Mouse (Mus musculus) forebrain, embryonic 15.5 days (tissue): ENCODE results near the gene Ppt2. TPM values are rescaled to one million over a fixed set of nuclear protein-coding genes. Genes with fewer than 3 reads are reported as not detected.

Experiments
- ATAC-seq: fragments of 200-750 bp; cut with Nextera tagmentation; replicated peaks from 2 replicates; pipeline ENCODE4 v1.8.0; 2017; ENCODE audit warnings: mild to moderate bottlenecking, moderate TSS enrichment, moderate library complexity
- H3K27ac ChIP-seq: fragments of 300-500 bp; sonication (generic); replicated peaks from 2 replicates; pipeline ENCODE4 v1.5.1; 2015; ENCODE audit warnings: mild to moderate bottlenecking, inconsistent platforms
- H3K27me3 ChIP-seq: fragments of 300-500 bp; sonication (generic); 2 replicates; pipeline ENCODE4 v1.6.1; 2015; ENCODE audit warnings: inconsistent platforms
- H3K36me3 ChIP-seq: fragments of 300-500 bp; sonication (generic); 2 replicates; pipeline ENCODE4 v1.6.1; 2015; ENCODE audit warnings: mild to moderate bottlenecking, inconsistent platforms
- H3K4me1 ChIP-seq: fragments of 300-500 bp; sonication (generic); 2 replicates; pipeline ENCODE4 v1.6.1; 2015; ENCODE audit warnings: inconsistent platforms
- H3K4me2 ChIP-seq: fragments of 300-500 bp; sonication (generic); replicated peaks from 2 replicates; pipeline ENCODE4 v1.6.1; 2015; ENCODE audit warnings: mild to moderate bottlenecking, inconsistent platforms
- H3K4me3 ChIP-seq: fragments of 300-500 bp; sonication (generic); 2 replicates; pipeline ENCODE4 v1.5.1; 2015; ENCODE audit warnings: mild to moderate bottlenecking, inconsistent platforms
- H3K9ac ChIP-seq: fragments of 300-500 bp; sonication (generic); replicated peaks from 2 replicates; pipeline ENCODE4 v1.6.1; 2015; ENCODE audit warnings: mild to moderate bottlenecking, inconsistent platforms
- H3K9me3 ChIP-seq: fragments of 300-500 bp; sonication (generic); 2 replicates; pipeline ENCODE4 v1.6.1; 2016; ENCODE audit warnings: inconsistent platforms
- WGBS: fragments of 180-500 bp; shearing (Covaris S2); methylation state at CpG from one replicate; pipeline ENCODE4 v1.1.7; 2015; ENCODE audit warnings: mixed read lengths; 5-methylcytosine and 5-hydroxymethylcytosine counted together
- polyA plus RNA-seq: library from polyadenylated mRNA; unstranded; fragments of >200 nt; fragmentation: Nextera tagmentation; extraction: Ambion mirVana; gene quantifications from 2 replicates; pipeline ENCODE4 v1.2.1, GENCODE M21; 2015

Ppt2 gene
- polyA plus RNA-seq, 1 experiment from 2014 or later = 18.2 TPM

GRCm38 (mm10) chr17:34615871-34616270, 12.4 kb downstream of the Ppt2 start, which contains the start of gene Egfl8:
TSS of gene Egfl8 (minus strand) at chr17:34615971.
- Histone ChIP-seq H3K9me3 (no peaks in the 10 kb centered on the region), H3K4me1 (no peaks in the 10 kb centered on the region), H3K4me2 (no peak within 1 kb of the TSS), H3K9ac (no peak within 1 kb of the TSS), H3K36me3 (peaks cover 56% of the 10 kb centered on the region), H3K27ac (no peak within 1 kb of the TSS), H3K4me3 (no peak within 1 kb of the TSS), H3K27me3 (no peaks in the 10 kb centered on the region)
- ATAC-seq = no peak
- WGBS = 76% methylated on average over 6 of the region's 6 CpGs

DNA sequence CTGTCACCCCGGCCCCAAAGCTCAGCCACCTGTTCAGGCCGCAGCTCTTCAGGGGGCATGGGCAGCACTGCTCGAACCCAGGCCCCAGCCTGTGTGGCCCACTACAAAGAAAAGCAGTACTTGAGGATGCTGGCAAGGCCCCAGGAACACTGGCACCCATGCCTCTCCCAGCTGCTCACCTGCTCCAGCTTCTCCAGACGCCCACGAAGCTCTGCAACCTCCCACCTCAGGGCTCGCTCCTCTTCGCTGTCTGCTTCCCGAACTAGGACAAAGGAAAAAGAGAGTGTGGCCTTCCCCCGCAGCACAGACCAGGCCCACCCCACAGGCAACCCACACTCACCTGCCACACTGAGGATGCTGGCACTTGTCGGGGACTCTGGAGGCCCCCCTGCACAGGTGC, 14.5 kb downstream of the Ppt2 start:
- 88% methylated on average over 10 of the region's 10 CpGs for WGBS

GRCm38 (mm10) chr17:34613054-34613645, 15.2 kb downstream of the Ppt2 start:
- no peak overlapping the region for H3K27ac ChIP-seq
- WGBS = 90% methylated on average over 10 of the region's 11 CpGs

More for the DNA sequence above, 14.5 kb downstream of the Ppt2 start:
- Histone ChIP-seq H3K4me2 (no peak overlapping the region), H3K4me1 (peaks cover under 1% of the 10 kb centered on the region), H3K4me3 (no peak overlapping the region), H3K36me3 (peaks cover 55% of the 10 kb centered on the region), H3K27me3 (no peaks in the 10 kb centered on the region), H3K27ac (no peak overlapping the region), H3K9me3 (no peaks in the 10 kb centered on the region), H3K9ac (no peak overlapping the region)
- ATAC-seq = 0 out of 2 replicates have a peak, but pooled peaks have one; percentile 1

DNA sequence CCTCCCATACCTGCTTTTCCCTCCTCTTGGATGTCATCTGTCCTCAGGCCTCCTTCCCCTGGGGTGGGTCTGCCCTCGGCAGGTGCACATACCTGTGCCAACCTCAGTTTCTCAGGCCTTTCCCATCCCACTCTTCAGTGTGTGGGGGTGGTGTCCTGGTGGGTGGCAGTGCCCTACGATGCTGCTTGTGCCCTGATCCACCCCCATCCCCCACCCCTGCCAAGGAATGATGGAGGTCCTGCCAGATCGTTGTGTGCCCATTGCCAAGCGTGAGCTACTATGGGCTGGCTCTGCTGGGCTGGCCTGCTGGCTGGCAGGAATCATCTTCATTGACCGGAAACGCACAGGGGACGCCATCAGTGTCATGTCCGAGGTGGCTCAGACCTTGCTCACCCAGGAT, 17.3 kb downstream of the Ppt2 start:
- Histone ChIP-seq H3K4me2 (no peak overlapping the region), H3K4me3 (no peak overlapping the region), H3K27me3 (no peaks in the 10 kb centered on the region), H3K9me3 (no peaks in the 10 kb centered on the region), H3K27ac (no peak overlapping the region), H3K36me3 (peaks cover 45% of the 10 kb centered on the region), H3K4me1 (peaks cover 27% of the 10 kb centered on the region), H3K9ac (no peak overlapping the region)
- 91% methylated on average over 8 of the region's 8 CpGs for WGBS
- ATAC-seq = no peak

More at GRCm38 (mm10) chr17:34613054-34613645, 15.2 kb downstream of the Ppt2 start:
- no peaks in the 10 kb centered on the region for H3K9me3 ChIP-seq
- H3K9ac ChIP-seq = no peak overlapping the region
- no peak overlapping the region for H3K4me3 ChIP-seq
- ATAC-seq = no peak
- peaks cover 7% of the 10 kb centered on the region for H3K4me1 ChIP-seq
- H3K36me3 ChIP-seq = peaks cover 55% of the 10 kb centered on the region
- H3K27me3 ChIP-seq = no peaks in the 10 kb centered on the region
- no peak overlapping the region for H3K4me2 ChIP-seq

DNA sequence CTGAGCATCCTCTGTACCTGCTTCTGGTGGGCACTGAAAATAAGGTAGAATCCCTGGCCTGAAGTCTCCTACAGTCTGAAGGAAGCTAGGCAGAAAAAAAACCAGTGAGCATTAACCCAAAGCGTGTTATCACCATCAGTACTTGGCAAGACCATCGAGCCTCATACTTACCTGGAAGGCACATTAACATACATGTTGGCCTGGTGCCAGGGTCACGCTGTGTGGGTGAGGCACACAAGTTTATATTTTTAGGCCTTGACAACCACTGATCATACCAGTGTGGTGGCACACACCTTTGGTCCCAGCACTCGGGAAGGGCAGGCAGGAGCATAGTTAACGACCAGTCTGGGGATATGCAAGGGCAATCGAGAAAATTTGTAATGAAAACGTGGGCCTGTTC, 20.3 kb downstream of the Ppt2 start:
- Histone ChIP-seq H3K36me3 (peaks cover 26% of the 10 kb centered on the region), H3K9ac (0 out of 2 replicates have a peak overlapping the region, but pooled peaks have one; percentile 8), H3K4me3 (no peak overlapping the region), H3K27me3 (no peaks in the 10 kb centered on the region), H3K4me1 (peaks cover 40% of the 10 kb centered on the region), H3K9me3 (no peaks in the 10 kb centered on the region), H3K4me2 (no peak overlapping the region), H3K27ac (no peak overlapping the region)
- ATAC-seq = no peak
- 83% methylated on average over 7 of the region's 7 CpGs for WGBS

GRCm38 (mm10) chr17:34606186-34607039, 21.9 kb downstream of the Ppt2 start:
- H3K9me3 ChIP-seq = no peaks in the 10 kb centered on the region
- H3K4me3 ChIP-seq = peak overlapping the region; percentile 93
- H3K27me3 ChIP-seq = no peaks in the 10 kb centered on the region
- H3K4me2 ChIP-seq = peak overlapping the region; percentile 87
- peak overlapping the region; percentile 99 for H3K9ac ChIP-seq
- ATAC-seq = no peak
- H3K27ac ChIP-seq = peak overlapping the region; percentile 92
- 17% methylated on average over 32 of the region's 32 CpGs for WGBS
- H3K36me3 ChIP-seq = peaks cover 14% of the 10 kb centered on the region
- H3K4me1 ChIP-seq = peaks cover 51% of the 10 kb centered on the region

- Histone ChIP-seq H3K4me1 (peaks cover 51% of the 10 kb centered on the region), H3K27ac (peak overlapping the region; percentile 92), H3K36me3 (peaks cover 12% of the 10 kb centered on the region; the same call in 1 of the 2 replicates), H3K9me3 (no peaks in the 10 kb centered on the region), H3K4me2 (peak overlapping the region; percentile 87), H3K9ac (peak overlapping the region; percentile 99), H3K4me3 (peak overlapping the region; percentile 93), H3K27me3 (no peaks in the 10 kb centered on the region)
- WGBS = 0% methylated on average over 26 of the region's 30 CpGs
- ATAC-seq = peak; percentile 41
Measured at GRCm38 (mm10) chr17:34605609-34606008, 22.7 kb downstream of the Ppt2 start.

DNA sequence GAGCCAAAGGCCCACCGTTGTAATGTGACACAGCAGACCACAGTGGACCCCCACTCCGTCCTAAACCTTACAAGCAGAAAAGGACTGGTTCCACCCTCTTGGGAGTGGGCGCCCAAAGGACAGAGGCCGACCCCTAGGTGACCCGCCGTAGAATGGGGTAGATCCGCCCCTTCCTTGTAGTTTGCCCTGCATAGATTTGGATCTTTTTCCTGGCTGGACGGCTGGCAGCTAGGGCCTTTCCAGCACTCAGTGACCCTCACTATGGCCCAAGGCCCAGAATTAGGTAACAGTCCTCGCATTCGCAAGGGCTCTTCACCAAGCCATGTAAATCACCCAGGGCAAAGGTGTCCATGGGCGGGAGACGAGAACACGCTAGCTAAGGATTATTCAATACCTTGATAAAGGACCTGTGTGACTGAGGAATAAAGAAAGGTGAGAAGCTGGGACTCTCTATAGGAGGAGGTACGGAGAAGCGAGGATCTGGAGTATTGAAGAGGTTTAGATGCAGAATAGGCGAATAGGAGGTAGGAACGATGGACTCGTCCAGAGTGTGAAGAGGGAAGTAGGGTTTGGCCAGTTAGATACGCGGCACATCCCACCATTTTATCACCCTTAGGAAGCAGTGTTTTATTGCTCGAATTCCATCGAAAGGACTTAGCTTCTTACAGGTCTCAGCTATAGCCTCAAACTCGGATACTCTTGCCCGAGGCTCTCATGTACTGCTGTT, 23.6 kb downstream of the Ppt2 start:
- peaks cover 16% of the 10 kb centered on the region for H3K36me3 ChIP-seq
- no peak for ATAC-seq
- peak overlapping the region; percentile 99 for H3K9ac ChIP-seq
- 15% methylated on average over 24 of the region's 24 CpGs for WGBS
- H3K4me3 ChIP-seq = peak overlapping the region; percentile 93
- H3K4me2 ChIP-seq = peak overlapping the region; percentile 87
- H3K27me3 ChIP-seq = no peaks in the 10 kb centered on the region
- H3K27ac ChIP-seq = peak overlapping the region; percentile 92
- no peaks in the 10 kb centered on the region for H3K9me3 ChIP-seq
- H3K4me1 ChIP-seq = peaks cover 51% of the 10 kb centered on the region

DNA sequence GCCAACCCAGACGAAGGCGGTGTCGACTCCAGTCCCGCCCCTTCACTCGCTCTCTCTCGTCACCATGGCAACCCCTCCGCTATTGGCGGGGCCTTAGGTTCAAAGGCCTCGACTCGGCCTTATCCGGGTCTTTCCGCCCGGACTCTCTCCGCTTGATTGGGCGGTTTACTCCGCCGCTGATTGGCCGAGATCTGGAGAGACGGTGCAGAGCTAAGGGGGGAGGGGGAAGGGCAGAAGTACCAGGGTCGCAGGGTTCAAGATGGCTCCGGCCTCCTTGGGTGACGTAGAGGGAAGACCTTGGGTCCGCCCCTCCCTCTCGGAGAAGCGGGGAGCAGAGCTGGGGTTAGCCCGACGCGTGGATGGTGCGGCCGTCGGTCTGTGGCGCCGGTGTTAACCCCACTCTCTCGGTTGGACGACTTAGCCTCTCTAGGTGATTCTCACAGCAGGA, 24.2 kb downstream of the Ppt2 start, which contains the start of gene Agpat1:
Gene Agpat1 (plus strand): TSS at position 202 of the 448 bp plus-strand sequence.
- WGBS = under 1% methylated on average over 35 of the region's 35 CpGs
- peak within 1 kb of the TSS; percentile 99 for H3K9ac ChIP-seq

DNA sequence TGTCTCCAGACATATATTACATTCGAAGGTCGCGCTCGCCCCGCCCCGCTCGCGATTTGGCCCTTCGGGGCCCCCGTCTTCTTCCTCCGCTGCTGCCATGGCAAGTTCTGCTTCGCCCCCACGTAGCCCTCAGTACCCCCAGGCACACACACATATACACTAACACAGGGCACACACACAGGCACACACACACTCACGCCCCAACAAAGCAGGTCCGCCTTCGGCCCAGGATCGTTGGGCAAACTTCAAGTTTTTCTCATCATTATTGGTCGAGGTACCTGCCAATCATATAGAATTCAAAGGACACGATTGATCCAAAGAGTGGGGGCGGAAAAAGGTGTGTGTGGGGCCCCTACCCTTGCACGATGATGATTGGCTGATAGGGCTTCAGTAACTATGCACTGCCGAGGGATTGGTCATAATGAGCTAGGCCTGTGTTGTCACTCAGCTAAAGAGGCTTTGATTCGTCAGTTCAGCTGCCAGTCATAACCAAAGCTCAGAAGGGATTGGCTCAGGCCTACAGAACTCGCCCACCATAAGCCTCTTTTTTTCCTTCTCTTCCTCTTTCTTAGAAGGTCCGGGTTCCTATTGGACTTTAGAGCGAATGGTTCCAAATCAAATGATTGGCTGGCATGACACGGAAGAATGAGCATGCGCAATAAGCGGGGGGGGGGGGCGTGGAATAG, 24.8 kb downstream of the Ppt2 start, which contains the start of gene Rnf5:
Gene Rnf5 (minus strand): TSS at position 316 of the 686 bp plus-strand sequence.
- WGBS = under 1% methylated on average over 30 of the region's 30 CpGs
- H3K27me3 ChIP-seq = no peaks in the 10 kb centered on the region

More for the DNA sequence above, 24.2 kb downstream of the Ppt2 start, which contains the start of gene Agpat1:
- peak; percentile 86 for ATAC-seq
- Histone ChIP-seq H3K4me3 (peak within 1 kb of the TSS; percentile 93), H3K27ac (peak within 1 kb of the TSS; percentile 92), H3K36me3 (peaks cover 16% of the 10 kb centered on the region), H3K4me2 (peak within 1 kb of the TSS; percentile 87), H3K4me1 (peaks cover 51% of the 10 kb centered on the region), H3K27me3 (no peaks in the 10 kb centered on the region), H3K9me3 (no peaks in the 10 kb centered on the region)

DNA sequence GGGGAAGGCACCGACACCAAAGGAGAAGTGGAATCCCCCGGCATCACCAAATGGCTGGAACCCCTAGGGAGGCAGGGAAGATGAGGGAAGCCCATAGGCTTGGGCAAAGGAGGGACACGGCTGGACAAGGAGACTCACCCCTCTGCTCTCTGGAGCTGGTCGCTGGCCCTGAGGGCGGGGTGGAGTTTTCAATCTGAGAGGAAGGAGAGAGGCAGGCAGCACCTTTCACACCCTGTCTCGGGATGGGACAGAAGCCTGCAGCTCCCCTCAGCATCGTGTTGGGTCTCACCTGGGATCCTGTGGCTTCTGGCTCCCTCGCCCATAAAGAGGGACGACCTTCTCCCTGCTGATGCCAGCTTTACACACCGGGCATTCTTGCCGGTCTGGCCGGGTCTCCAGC, 26.5 kb downstream of the Ppt2 start:
- WGBS = 89% methylated on average over 12 of the region's 12 CpGs
- Histone ChIP-seq H3K4me3 (peak overlapping the region; percentile 93), H3K9me3 (no peaks in the 10 kb centered on the region), H3K27ac (no peak overlapping the region), H3K9ac (peak overlapping the region; percentile 83; the same call in 1 of the 2 replicates), H3K4me1 (peaks cover 31% of the 10 kb centered on the region), H3K27me3 (no peaks in the 10 kb centered on the region), H3K36me3 (peaks cover 16% of the 10 kb centered on the region), H3K4me2 (peak overlapping the region; percentile 81; the same call in 1 of the 2 replicates)
- no peak for ATAC-seq

More for the DNA sequence above, 24.8 kb downstream of the Ppt2 start, which contains the start of gene Rnf5:
- H3K9me3 ChIP-seq = no peaks in the 10 kb centered on the region
- peak within 1 kb of the TSS; percentile 92 for H3K27ac ChIP-seq
- peak within 1 kb of the TSS; percentile 87 for H3K4me2 ChIP-seq
- H3K9ac ChIP-seq = peak within 1 kb of the TSS; percentile 99
- H3K4me3 ChIP-seq = peak within 1 kb of the TSS; percentile 93
- peak; percentile 96 for ATAC-seq
- H3K36me3 ChIP-seq = peaks cover 16% of the 10 kb centered on the region
- peaks cover 48% of the 10 kb centered on the region for H3K4me1 ChIP-seq
